Mouse (Mus musculus) heart, postnatal 0 days (tissue): ENCODE results near the gene Ccdc40. TPM values are rescaled to one million over a fixed set of nuclear protein-coding genes. Genes with fewer than 3 reads are reported as not detected.
A peak's percentile ranks its signal among the peaks of the same experiment; 100 is the strongest.

Experiments
- ATAC-seq: fragments of 200-750 bp; cut with Nextera tagmentation; 2 replicates; pipeline ENCODE4 v1.8.0; 2017; ENCODE audit warnings: low read depth, moderate number of reproducible peaks, moderate library complexity; ENCODE audit not compliant: insufficient read depth
- DNase-seq: peaks from one replicate; pipeline ENCODE4 v3.0.0-alpha.2; 2016; ENCODE audit warnings: low spot score
- H3K27ac ChIP-seq: fragments of 300-500 bp; sonication (generic); 2 replicates; pipeline ENCODE4 v1.5.1; 2014; ENCODE audit warnings: low read depth, mild to moderate bottlenecking
- H3K27me3 ChIP-seq: fragments of 300-500 bp; sonication (generic); 2 replicates; pipeline ENCODE4 v1.6.1; 2014; ENCODE audit warnings: low read length, mixed read lengths; ENCODE audit not compliant: control insufficient read depth, insufficient read depth
- H3K36me3 ChIP-seq: fragments of 300-500 bp; sonication (generic); replicated peaks from 2 replicates; pipeline ENCODE4 v1.6.1; 2014; ENCODE audit warnings: low read length, mixed read lengths; ENCODE audit not compliant: control insufficient read depth, insufficient read depth
- H3K4me1 ChIP-seq: fragments of 300-500 bp; sonication (generic); 2 replicates; pipeline ENCODE4 v1.6.1; 2014; ENCODE audit warnings: antibody characterized with exemption; ENCODE audit not compliant: control insufficient read depth, insufficient read depth
- H3K4me2 ChIP-seq: fragments of 300-500 bp; sonication (generic); 2 replicates; pipeline ENCODE4 v1.6.1; 2014; ENCODE audit warnings: low read depth, mild to moderate bottlenecking, low read length, moderate library complexity
- H3K4me3 ChIP-seq: fragments of 300-500 bp; sonication (generic); 2 replicates; pipeline ENCODE4 v1.5.1; 2014; ENCODE audit warnings: low read depth, low read length
- H3K9ac ChIP-seq: fragments of 300-500 bp; sonication (generic); replicated peaks from 2 replicates; pipeline ENCODE4 v1.6.1; 2014; ENCODE audit warnings: low read depth, low read length, mixed read lengths
- H3K9me3 ChIP-seq: fragments of 300-500 bp; sonication (generic); replicated peaks from 2 replicates; pipeline ENCODE4 v1.6.1; 2016; ENCODE audit warnings: low read length; ENCODE audit not compliant: control insufficient read depth
- CTCF ChIP-seq: IDR thresholded peaks from 2 replicates; pipeline ENCODE4 v1.5.1; 2016; ENCODE audit warnings: antibody characterized with exemption, control low read depth, low read depth
- EP300 ChIP-seq: IDR thresholded peaks from 2 replicates; pipeline ENCODE4 v1.6.1; 2016; ENCODE audit warnings: antibody characterized with exemption, low read depth
- WGBS: fragments of 180-500 bp; shearing (Covaris S2); extraction: QIAGEN DNeasy Blood & Tissue Kit; methylation state at CpG from one replicate; pipeline ENCODE4 v1.1.7; 2014; 5-methylcytosine and 5-hydroxymethylcytosine counted together
- polyA plus RNA-seq: library from polyadenylated mRNA; unstranded; fragments of >200 nt; fragmentation: Nextera tagmentation; extraction: Ambion mirVana; gene quantifications from 2 replicates; pipeline ENCODE4 v1.2.1, GENCODE M21; 2015
- total RNA-seq: library from RNA; depleted of rRNA; stranded (reverse); fragments of >200 nt; gene quantifications from 2 replicates; pipeline ENCODE4 v1.2.3, GENCODE M21; 2014; ENCODE audit warnings: low replicate concordance

The Ccdc40 gene
- total and polyA plus RNA-seq, 2 experiments from 2014 or later: 0.68 TPM; not detected in 1

DNA sequence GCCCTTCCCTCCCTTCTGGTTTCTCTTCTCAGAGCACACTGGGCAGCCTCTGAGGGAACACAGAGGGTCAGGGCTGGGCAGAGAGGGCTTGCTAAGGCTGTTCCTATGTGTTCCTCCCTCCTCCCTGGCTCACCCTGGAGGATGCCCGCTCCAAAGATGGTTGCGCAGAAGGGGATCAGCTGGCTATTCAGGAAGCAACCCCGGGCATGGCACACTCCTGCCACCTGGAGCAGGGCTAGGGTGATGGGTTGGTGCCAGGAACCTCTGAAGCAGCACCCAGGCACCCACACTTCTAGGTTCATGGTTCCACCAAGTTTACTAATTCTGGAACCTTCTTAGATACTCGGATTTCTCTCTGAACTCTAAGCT, 29.2 kb upstream of the Ccdc40 start:
- Histone ChIP-seq H3K4me2 (no peak overlapping the region), H3K9ac (no peak overlapping the region), H3K36me3 (0 out of 2 replicates have a peak, but pooled peaks cover 7% of the 10 kb centered on the region), H3K4me1 (no peaks in the 10 kb centered on the region), H3K27me3 (no peaks in the 10 kb centered on the region), H3K9me3 (no peaks in the 10 kb centered on the region), H3K4me3 (no peak overlapping the region), H3K27ac (no peak overlapping the region)
- no peak for DNase-seq
- TF ChIP-seq CTCF (no peak), EP300 (no peak)
- WGBS: 75% methylated on average over 4 of the region's 4 CpGs
- ATAC-seq: no peak

DNA sequence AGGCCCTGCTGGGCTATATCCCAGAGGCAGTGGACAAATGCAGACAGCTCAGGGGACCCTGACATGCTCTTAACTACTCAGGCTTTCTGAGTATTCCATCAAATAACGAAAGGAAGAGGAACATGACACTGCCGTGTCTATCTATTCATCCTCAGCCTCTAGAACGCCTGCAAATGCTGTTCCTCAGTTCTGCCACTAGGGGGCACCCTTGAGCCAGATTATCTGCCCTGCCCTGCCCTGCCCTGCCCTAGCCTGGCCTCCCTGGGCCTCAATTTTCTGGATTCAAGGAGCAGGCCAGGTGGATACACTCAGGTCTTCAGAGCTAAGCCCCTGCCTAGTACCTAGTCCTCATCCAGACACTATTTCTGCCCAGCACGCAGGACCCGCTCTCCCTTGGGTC, 24.9 kb upstream of the Ccdc40 start:
- DNase-seq (no peak), ATAC-seq (peak; percentile 37; the same call in 1 of the 2 replicates)
- Histone ChIP-seq H3K4me1 (no peaks in the 10 kb centered on the region), H3K36me3 (peaks cover 25% of the 10 kb centered on the region), H3K27ac (no peak overlapping the region), H3K9ac (no peak overlapping the region), H3K27me3 (no peaks in the 10 kb centered on the region), H3K4me3 (no peak overlapping the region), H3K4me2 (no peak overlapping the region), H3K9me3 (no peaks in the 10 kb centered on the region)
- 43% methylated on average over 5 of the region's 5 CpGs for WGBS
- peak; percentile 83 for TF ChIP-seq CTCF
- TF ChIP-seq EP300: no peak

DNA sequence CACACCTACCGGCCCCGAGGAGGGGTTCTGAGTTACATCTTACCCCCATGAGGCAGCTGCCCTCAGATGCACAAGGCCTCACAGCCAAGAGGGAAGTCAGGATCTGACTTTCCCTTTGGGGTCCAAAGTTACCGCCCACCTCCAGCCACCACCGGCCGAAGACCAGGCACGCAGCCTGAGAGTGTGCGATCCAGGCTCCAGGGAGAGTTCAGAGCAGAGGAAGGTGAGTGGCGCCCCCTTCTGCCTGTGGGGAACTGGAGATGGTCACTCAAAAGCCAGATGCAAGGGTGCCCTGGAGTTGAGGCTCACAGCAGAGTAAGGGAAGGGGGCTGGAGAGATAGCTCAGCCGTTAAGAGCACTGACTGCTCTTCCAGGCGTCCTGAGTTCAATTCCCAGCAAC, 22.6 kb upstream of the Ccdc40 start:
- H3K27me3 ChIP-seq: no peaks in the 10 kb centered on the region
- no peak overlapping the region for H3K27ac ChIP-seq
- 84% methylated on average over 10 of the region's 10 CpGs for WGBS
- H3K9ac ChIP-seq: no peak overlapping the region
- no peaks in the 10 kb centered on the region for H3K9me3 ChIP-seq
- DNase-seq (no peak), ATAC-seq (no peak)
- TF ChIP-seq CTCF (no peak; the same call in 1 of the 2 replicates), EP300 (no peak)
- no peak overlapping the region for H3K4me2 ChIP-seq
- no peak overlapping the region for H3K4me3 ChIP-seq
- H3K4me1 ChIP-seq: peaks cover 12% of the 10 kb centered on the region
- H3K36me3 ChIP-seq: peaks cover 18% of the 10 kb centered on the region

DNA sequence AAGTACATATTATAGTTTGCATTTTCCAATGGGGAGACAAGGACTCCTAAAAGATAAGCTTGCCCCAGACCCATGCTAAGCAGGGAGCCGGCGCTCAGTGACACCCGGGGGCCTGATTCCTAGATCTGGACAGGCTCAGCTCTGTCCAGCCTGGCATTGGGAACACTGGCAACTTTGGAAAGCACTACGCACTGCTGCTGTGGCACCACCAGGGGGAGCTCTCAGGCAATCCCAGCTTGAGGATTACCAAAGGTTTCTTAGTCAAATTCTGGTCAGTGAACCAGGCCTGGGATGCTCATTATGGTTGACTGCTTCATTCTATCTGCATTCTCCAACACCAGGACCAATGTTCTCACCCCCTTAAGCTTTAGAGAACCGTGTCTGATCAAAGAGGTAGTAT, 21.8 kb upstream of the Ccdc40 start:
- Histone ChIP-seq H3K27ac (no peak overlapping the region), H3K4me2 (no peak overlapping the region), H3K9me3 (no peaks in the 10 kb centered on the region), H3K4me3 (no peak overlapping the region), H3K36me3 (peaks cover 18% of the 10 kb centered on the region), H3K9ac (no peak overlapping the region), H3K4me1 (peaks cover 20% of the 10 kb centered on the region), H3K27me3 (no peaks in the 10 kb centered on the region)
- ATAC-seq (no peak), DNase-seq (peak; percentile 67)
- TF ChIP-seq EP300 (no peak), CTCF (peak; percentile 91)
- WGBS: 23% methylated on average over 5 of the region's 5 CpGs

DNA sequence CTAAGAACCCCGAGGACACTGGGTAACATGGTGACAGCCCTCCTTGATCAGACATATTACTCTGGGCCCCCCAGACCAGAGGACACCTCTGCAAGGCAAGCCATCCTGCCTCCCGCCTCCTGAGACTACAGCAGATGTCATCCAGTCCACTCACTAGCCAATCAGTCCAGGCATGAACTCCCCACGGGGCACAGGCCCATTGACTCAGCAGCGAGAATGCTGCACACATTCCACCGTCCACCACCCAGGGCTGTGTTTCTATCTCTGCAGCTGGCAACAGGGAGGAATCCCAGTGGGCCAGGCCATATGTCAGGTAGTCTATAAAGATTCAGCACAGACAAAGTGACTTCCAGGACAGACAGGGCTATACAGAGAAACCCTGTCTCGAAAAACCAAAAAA, 20.4 kb upstream of the Ccdc40 start:
- ATAC-seq (no peak), DNase-seq (no peak)
- no peak overlapping the region for H3K4me2 ChIP-seq
- H3K27ac ChIP-seq: no peak overlapping the region
- H3K4me3 ChIP-seq: no peak overlapping the region
- no peak for TF ChIP-seq EP300
- TF ChIP-seq CTCF: no peak
- H3K27me3 ChIP-seq: no peaks in the 10 kb centered on the region
- H3K4me1 ChIP-seq: peaks cover 24% of the 10 kb centered on the region
- H3K9me3 ChIP-seq: no peaks in the 10 kb centered on the region
- no peak overlapping the region for H3K9ac ChIP-seq
- peaks cover 18% of the 10 kb centered on the region for H3K36me3 ChIP-seq
- 74% methylated on average over 6 of the region's 6 CpGs for WGBS

DNA sequence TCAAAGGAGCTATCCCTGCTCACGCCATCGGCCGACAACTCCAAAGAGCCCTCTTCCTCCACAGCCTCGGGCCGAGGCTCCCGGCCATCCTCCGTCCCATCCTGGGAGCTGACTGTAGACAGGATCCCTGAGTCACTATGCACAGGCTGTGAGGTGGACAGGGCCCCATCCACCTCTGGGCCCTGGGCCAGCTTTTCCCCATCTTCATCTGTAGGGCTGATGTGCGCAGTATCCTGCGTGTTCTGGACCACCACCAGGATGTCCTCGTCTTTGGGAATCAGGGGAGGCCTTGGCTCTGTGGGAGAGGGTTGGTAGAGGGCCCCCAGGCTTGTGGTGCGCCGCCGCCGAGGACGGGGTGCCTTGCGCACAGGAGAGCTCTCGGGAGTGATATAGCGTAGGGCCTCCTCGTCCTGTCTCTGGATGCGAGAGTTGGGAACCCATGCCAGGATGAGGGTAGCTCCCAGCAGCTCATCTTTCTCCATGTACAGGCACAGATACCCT, 19.5 kb upstream of the Ccdc40 start:
- H3K4me2 ChIP-seq: no peak overlapping the region
- TF ChIP-seq EP300: no peak
- TF ChIP-seq CTCF: no peak
- 92% methylated on average over 20 of the region's 20 CpGs for WGBS
- no peaks in the 10 kb centered on the region for H3K9me3 ChIP-seq
- no peaks in the 10 kb centered on the region for H3K27me3 ChIP-seq
- H3K36me3 ChIP-seq: peaks cover 18% of the 10 kb centered on the region
- H3K4me1 ChIP-seq: peaks cover 31% of the 10 kb centered on the region
- no peak overlapping the region for H3K27ac ChIP-seq
- no peak for ATAC-seq
- no peak overlapping the region for H3K4me3 ChIP-seq
- no peak for DNase-seq
- H3K9ac ChIP-seq: no peak overlapping the region
